Mouse (Mus musculus) embryo, embryonic 11.5 days (tissue): ENCODE results near the gene Trit1.
"Not testable (repeated sequence)": the region's sequence is repeated elsewhere in the genome, so short reads cannot be mapped to it uniquely, and the experiment has no call there.

Experiments used
- DNase-seq: peaks from one replicate; pipeline ENCODE4 v3.0.0-alpha.2; 2012; ENCODE audit warnings: low read depth, low spot score

Trit1 gene

GRCm38 (mm10) chr4:123016451-123016957, at the start of gene Trit1:
Gene Trit1 (plus strand): TSS chr4:123016597.
- DNase-seq = peak; percentile 93

- no peak for DNase-seq
Observed at GRCm38 (mm10) chr4:122968106-122968505, 48.3 kb upstream of the Trit1 start.

DNA sequence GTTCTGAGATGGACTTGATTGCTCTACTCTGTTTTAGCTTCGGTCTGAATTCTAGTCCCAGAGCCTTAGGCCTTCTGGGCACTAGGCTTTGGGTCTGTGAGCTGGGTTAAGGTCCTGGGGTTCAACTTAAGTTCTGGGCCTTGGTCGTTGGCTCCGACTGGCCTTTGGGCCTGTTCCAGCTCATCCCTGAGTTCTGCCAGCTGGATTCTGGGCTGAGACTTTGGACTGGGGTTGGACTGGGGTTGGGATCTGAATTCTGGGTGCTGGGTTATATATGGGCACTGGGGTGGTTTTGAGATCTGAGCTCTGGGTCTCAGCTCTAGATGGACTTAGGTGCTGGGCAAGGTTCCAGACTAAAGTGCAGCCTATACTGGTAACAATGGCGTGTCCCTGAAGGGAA, 45.2 kb upstream of the Trit1 start:
- no peak for DNase-seq

GRCm38 (mm10) chr4:122971646-122972045, 44.8 kb upstream of the Trit1 start:
- no peak for DNase-seq

- DNase-seq = no peak
Observed at GRCm38 (mm10) chr4:122972056-122972455, 44.3 kb upstream of the Trit1 start.

DNA sequence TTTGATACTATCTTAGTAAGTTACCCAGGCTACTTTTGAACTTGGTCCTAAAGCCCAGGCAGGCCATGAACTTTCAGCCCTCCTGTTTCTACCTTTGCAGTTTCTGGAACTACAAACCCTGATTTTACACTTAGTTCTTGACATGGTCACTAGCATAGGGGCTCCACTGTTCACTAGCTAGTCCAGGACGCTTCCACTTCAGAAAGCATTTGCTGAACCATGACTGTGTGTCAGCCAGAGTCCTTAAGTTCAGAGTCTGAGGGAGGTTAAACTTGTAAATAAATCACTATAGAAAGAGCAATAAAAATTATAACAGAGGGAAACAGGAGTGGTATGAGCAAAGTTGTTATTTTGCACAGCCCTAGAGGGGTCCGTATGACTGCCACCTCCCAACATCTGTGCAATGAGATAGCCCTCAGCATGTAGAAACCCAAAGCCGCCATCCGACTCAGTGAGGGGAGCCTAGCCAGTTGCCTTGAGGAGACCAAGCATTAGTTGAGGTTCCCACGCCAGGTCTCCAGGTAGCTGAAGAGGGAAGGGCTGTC, 41.3 kb upstream of the Trit1 start:
- no peak for DNase-seq

- no peak for DNase-seq
Observed at GRCm38 (mm10) chr4:122976885-122977284, 39.5 kb upstream of the Trit1 start.

GRCm38 (mm10) chr4:122978850-122979249, 37.5 kb upstream of the Trit1 start:
- no peak for DNase-seq

DNA sequence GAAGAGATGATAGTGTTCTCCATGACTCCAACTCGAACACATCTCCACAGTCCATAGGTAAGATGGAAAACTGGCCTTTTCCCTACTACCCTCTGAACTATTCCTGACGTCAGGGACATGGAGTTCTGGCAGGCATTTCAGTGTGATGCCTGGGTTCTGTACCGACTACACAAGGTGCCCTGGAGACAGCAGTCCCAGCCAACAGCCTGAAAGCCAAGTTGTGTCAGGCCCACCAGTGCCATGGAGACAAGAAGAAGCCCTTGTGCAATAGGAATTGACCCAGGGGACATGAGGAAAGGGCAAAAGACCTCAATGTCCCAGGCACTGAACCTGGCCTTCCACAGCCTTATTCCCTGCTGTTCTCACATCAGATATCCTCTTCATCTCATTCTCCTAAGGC, 36.6 kb upstream of the Trit1 start:
- no peak for DNase-seq

GRCm38 (mm10) chr4:122980684-122981083, 35.7 kb upstream of the Trit1 start:
- no peak for DNase-seq

DNA sequence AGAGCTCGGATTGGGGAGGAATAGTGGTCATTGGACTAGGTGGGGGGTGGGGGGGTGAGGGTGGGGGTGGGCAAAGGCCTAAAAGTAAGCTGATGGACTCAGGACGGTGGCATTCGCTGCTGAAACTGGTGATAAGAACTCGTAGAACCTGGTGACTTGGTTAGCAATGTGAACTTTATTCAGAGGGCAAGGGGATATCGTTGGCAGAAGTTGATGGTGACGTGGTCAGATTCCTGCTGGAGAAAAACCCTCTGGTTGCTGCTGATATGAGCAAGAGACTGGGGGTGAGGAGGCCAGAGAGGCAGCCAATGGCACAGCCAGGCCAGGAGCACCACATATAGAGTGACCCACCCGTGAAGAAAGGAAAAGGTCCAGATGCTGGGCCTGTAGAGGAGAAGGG, 35.2 kb upstream of the Trit1 start:
- DNase-seq = no peak

DNA sequence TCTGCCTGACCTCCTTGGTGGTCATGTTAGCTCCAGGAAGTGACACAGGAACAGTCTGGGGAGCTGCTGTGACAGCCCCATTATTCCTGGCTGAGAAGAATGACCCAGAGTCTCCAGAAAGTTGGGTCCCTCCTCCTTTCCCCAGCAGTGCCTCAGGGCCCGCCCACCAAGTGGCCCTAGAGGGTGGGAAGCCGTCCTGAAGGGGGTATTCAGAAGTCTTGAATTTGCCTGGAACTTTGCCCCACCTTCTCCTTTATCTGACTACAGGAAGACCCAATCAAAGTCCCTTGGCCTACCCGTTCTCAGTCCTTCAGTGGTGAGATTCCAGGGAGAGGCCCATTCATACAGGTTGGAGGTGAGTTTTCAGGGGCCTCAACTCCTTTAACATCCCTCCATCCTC, 34.5 kb upstream of the Trit1 start:
- no peak for DNase-seq

GRCm38 (mm10) chr4:122982537-122982936, 33.9 kb upstream of the Trit1 start:
- no peak for DNase-seq

- DNase-seq = no peak
Observed at GRCm38 (mm10) chr4:122983486-122984261, 32.7 kb upstream of the Trit1 start.

- no peak for DNase-seq
Observed at GRCm38 (mm10) chr4:122985110-122985509, 31.3 kb upstream of the Trit1 start.

GRCm38 (mm10) chr4:122987421-122987820, 29.0 kb upstream of the Trit1 start:
- DNase-seq = no peak

- not testable (repeated sequence) for DNase-seq
Observed at GRCm38 (mm10) chr4:122988004-122988403, 28.4 kb upstream of the Trit1 start.

DNA sequence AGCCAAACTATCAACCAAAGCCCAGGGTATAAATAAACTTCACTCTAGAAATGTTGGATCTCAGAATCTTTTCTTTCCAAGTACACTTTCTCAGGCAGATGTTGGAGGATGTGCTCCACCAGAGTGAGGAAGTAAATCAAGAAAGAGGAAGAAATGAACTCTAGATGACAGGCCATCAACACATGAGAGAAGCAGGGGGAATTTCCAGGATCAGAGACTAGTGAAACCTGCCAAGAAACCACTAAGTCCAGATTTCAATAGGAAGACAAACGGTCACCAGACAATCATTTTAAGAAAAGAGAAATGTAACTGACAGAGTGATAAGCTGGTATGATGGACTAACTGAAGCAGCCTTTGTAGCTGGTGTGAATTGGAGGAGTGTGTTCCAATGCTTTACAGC, 25.2 kb upstream of the Trit1 start:
- DNase-seq = no peak

GRCm38 (mm10) chr4:122992276-122992675, 24.1 kb upstream of the Trit1 start:
- no peak for DNase-seq

DNA sequence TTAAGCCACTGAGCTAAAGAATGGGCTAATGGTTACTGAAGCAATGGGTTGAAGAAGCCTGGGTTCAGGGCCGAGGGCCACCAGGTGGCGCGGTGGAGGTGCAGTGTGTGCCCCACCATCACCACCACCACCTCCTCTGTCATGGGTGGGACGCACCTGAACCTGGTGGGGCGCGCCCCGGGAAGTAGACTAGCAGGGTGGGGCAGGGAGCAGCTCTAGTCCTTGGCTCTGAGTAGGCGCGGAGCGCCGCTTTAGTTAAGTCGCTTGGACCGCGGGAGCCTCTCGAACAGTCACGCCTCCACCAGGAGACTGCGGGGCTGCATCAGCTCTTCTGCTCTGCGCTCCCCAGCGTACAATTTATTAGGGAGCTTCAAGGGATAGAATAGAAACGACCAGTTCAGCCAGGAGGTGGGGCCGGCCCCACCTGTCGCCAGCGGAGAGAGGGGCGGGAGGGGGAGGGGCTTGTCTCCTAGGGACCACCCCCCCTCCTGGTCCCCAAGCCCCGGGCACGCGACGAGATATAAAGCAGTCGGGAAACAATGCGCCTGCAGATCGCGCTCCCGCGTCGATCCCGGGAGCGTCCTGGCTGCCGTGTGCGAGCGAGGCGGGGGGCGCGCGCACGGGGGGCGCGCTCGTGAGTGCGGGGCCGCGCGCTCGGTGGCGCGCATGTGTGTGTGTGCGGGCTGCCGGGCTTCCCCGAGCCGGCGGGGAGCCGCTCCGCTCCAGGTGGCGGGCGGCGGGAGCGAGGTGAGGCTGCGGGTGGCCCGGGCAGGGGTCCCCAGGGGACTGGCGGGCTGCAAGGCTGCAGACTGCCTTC, 20.8 kb upstream of the Trit1 start, which contains the start of gene Mycl:
Gene Mycl (plus strand): TSS at position 249 of the 817 bp plus-strand sequence.
- peak; percentile 74 for DNase-seq

GRCm38 (mm10) chr4:122996221-122996617, 20.2 kb upstream of the Trit1 start:
- DNase-seq = no peak
